Mouse (Mus musculus) induced T-regulatory cell, adult 2 months (primary cell): ENCODE data around the gene Cacnb4.

ENCODE experiments used
- DNase-seq: peaks from one replicate; pipeline ENCODE4 v3.0.0-alpha.2; 2012; ENCODE audit warnings: low read depth

Cacnb4 gene

GRCm38 (mm10) chr2:52421197-52421596 is 255.4 kb downstream of the Cacnb4 start:
- peak; percentile 72 for DNase-seq

- DNase-seq = peak; percentile 57
Measured at GRCm38 (mm10) chr2:52420001-52420710, 256.5 kb downstream of the Cacnb4 start.

GRCm38 (mm10) chr2:52419295-52419694 is 257.3 kb downstream of the Cacnb4 start:
- no peak for DNase-seq

GRCm38 (mm10) chr2:52412524-52413037 is 264.1 kb downstream of the Cacnb4 start:
- DNase-seq = no peak

- peak; percentile 85 for DNase-seq
Measured at GRCm38 (mm10) chr2:52406480-52406879, 270.2 kb downstream of the Cacnb4 start.

- no peak for DNase-seq
Measured at GRCm38 (mm10) chr2:52405238-52405637, 271.4 kb downstream of the Cacnb4 start.

- no peak for DNase-seq
Measured at GRCm38 (mm10) chr2:52394529-52394928, 282.1 kb downstream of the Cacnb4 start.

GRCm38 (mm10) chr2:52390415-52390975 is 286.1 kb downstream of the Cacnb4 start:
- no peak for DNase-seq

- DNase-seq = no peak
Measured at GRCm38 (mm10) chr2:52389975-52390374, 286.7 kb downstream of the Cacnb4 start.

- no peak for DNase-seq
Measured at GRCm38 (mm10) chr2:52386451-52386850, 290.2 kb downstream of the Cacnb4 start.

- DNase-seq = no peak
Measured at GRCm38 (mm10) chr2:52386037-52386436, 290.6 kb downstream of the Cacnb4 start.

GRCm38 (mm10) chr2:52378848-52379261 is 297.8 kb downstream of the Cacnb4 start:
- no peak for DNase-seq

- peak; percentile 78 for DNase-seq
Measured at GRCm38 (mm10) chr2:52378448-52378804, 298.2 kb downstream of the Cacnb4 start, which contains the start of gene Neb. Gene Neb (minus strand): TSS chr2:52378474.
